Mouse (Mus musculus) layer of hippocampus, postnatal 10 days (tissue): ENCODE measurements at regions not wholly inside any gene's neighbourhood (a gene's known extent, or its start where the extent isn't known, plus 50 kb on each side); places are given as distances from the start of the nearest gene placed in this dataset.
A peak's percentile ranks its signal among the peaks of the same experiment; 100 is the strongest.

ENCODE experiments used
- DNase-seq, 2 experiments: peaks; one replicate each; pipeline ENCODE4 v3.0.0; 2021; ENCODE audit warnings: low spot score in 2 of 2

DNA sequence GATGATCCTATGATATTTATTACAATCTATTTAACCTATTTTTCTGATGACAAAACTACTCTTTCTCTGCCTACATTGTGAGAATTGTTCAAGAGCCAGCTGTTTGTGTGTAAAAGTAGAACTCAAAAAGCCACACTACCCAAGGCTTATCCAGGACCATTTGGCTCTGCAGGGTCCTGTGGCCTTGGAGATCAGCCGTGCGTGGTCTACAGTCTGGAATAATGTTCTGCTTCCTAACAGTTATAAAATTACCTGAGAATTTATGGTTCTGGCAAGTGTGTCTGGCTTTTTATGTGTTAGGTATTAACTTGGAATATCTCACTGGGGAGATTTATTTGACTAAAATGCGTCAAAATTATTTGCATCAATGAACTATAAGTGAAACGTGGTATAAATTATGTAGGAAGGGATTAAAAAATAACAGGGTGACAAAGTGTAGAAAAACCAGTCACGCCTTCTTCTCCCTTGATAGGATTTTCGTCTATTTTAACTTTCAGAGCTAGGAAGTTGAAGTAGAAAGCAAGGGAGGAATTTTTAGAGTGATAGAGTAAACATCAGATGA is 1789.0 kb upstream of the Gm7489 start:
- DNase-seq = no peak

GRCm38 (mm10) chr15:52108761-52109160 is 1775.9 kb upstream of the Gm7489 start:
- DNase-seq = no peak

GRCm38 (mm10) chr15:52114368-52115036 is 1770.2 kb upstream of the Gm7489 start:
- DNase-seq = no peak

GRCm38 (mm10) chr15:52136693-52137092 is 1748.0 kb upstream of the Gm7489 start:
- DNase-seq = no peak

DNA sequence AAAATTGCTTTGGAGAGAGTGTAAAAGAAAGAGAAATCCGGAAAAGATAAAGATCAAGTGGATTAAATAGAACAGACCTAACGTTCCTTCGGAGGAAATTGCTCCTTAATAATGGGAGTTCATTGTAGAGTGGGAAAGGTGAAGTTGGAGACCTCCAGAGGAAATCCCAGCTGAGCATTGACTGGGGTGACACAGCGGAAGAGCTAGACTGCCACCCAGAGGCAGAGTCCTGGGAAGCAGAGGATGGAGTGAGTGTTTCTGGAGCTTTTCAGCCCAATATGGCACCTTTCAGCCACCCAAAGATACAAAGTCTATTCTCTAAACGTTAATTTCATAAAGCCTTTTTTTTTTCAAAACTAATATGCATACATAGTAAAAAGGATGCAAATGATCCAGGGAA is 1731.3 kb upstream of the Gm7489 start:
- DNase-seq = peak in 1 of 2 experiments; percentile 30

GRCm38 (mm10) chr15:52155784-52156183 is 1728.9 kb upstream of the Gm7489 start:
- DNase-seq = no peak

GRCm38 (mm10) chr15:52156779-52157178 is 1727.9 kb upstream of the Gm7489 start:
- DNase-seq = peak in 1 of 2 experiments; percentile 29

DNA sequence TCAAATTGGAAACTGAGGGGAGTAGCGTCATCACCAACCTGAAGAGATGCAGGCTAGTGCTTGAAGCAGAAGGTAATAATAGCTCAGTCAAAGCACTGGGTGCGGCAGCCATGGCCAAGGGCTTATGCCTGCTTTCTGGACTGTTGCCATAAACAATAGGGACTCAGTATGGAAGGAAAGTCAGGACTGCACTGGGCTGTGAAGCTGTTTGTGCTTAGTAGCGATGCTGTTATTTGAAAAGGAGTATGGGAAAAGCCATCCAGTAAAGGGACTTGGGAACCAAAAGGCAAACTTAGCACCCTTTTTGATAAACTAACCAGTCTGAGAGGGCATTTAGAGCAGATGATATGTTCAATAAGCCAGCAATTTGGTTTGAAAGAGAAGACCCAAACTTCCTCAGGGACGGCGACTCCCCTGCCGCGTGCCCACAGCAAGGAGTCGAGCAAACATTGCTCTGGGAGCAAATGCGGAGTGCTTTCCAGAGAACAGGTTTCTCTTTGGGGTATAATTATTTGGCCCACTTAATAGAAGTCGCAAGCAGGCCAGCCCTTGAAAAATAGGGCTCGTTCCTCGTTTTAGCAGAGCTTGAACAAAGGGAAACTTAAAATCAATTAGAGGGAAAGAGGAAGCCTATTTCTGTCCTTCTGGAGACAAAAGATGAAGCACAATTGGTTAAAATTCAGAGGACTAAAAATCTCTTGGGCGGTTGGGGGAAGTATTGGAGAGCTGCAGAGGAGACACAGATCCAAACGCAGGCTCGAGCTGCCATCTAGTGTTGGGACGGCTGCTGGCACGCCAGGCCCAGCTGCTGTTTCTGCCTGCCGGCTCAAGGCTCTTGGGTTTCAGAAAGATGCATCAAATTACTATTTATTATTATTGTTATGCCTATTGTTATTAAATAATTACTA is 1724.3 kb upstream of the Gm7489 start:
- DNase-seq = peak; percentile 86 to 91

GRCm38 (mm10) chr15:52161089-52161442 is 1723.6 kb upstream of the Gm7489 start:
- DNase-seq = no peak

- DNase-seq = peak; percentile 14 to 30
Observed at GRCm38 (mm10) chr15:52161568-52162316, 1723.0 kb upstream of the Gm7489 start.

- no peak for DNase-seq
Observed at GRCm38 (mm10) chr15:52166144-52166543, 1718.6 kb upstream of the Gm7489 start.

- DNase-seq = no peak
Observed at GRCm38 (mm10) chr15:52166595-52167443, 1717.9 kb upstream of the Gm7489 start.

GRCm38 (mm10) chr15:52167811-52168210 is 1716.9 kb upstream of the Gm7489 start:
- DNase-seq = no peak

DNA sequence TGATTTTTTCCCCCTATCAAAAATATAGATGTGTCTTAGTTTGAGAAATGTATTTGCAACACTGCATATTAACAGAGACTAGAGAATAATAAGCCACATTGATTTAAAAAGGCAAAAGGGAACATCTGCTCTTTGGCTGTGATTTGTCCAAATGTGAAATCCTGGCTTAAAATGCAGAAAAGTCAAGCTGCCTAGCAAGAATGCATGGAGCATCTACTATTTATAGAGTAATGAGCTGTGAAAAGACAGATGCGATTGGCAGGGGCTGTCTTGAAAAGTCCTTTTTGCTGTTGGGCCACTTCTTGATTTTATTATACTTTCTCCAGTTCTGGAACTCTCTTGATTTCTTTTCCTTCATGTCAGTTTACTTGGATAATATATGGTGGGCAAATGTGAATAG is 1707.8 kb upstream of the Gm7489 start:
- no peak for DNase-seq

DNA sequence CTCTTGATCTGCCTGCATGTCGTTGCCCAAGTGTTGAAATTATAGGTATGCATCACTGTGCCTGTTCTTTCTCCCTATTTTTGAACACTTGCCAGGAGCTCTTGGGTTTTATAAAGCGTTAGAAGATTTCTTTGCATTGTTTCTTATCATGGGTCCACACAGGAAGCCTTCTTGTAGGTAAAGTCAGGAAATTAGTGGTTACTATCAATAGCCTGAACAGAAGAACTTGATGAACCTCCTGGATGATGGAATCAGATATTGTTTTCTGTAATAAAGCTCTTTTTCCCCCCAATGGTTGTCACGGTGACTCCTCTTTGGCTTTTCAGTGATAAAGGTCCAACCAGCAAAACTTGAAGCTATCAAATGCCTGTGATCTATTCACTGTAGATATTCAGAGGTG is 1706.0 kb upstream of the Gm7489 start:
- DNase-seq = no peak

DNA sequence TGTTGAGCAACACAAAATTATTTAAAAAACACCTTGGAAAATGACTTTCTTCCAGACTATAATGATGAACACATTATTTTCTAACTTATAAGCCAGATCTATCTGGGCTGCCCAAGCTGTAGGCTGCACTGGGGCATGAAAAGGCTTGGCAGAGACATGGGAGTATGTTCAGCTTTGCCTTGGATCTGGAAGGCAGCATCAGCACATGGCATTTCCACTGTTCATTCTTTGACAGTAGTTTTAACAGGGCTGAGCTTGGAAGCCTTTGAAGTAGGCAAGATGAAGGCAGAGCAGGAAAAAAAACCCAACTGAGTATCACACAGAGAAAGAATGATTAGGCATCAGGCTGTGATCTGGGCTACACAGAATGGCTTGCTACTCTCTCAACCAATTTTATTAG is 1705.3 kb upstream of the Gm7489 start:
- DNase-seq = no peak

- DNase-seq = no peak
Observed at GRCm38 (mm10) chr15:52191176-52191575, 1693.5 kb upstream of the Gm7489 start.

GRCm38 (mm10) chr15:52207271-52207670 is 1677.4 kb upstream of the Gm7489 start:
- no peak for DNase-seq

GRCm38 (mm10) chr15:52232442-52232841 is 1652.3 kb upstream of the Gm7489 start:
- DNase-seq = no peak

DNA sequence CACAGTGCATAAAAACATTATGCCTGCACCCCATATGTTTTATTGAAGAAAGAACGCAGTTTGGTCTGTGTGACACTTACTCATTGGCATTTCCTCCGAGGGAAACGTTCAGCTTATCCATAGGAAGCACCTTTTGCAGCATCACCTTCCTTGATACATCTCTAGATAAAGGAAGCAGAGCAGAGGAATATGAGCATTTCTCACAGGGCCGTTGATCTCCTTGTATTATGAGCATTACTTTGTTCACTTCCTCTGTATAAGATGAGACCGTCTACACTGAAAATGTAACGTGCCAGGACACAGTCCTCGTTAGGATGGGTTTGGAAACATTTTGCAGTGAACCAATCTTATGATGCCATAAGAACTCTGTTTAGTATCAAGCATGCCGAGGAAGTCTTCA is 1648.5 kb upstream of the Gm7489 start:
- DNase-seq = no peak

GRCm38 (mm10) chr15:52242890-52243289 is 1641.8 kb upstream of the Gm7489 start:
- no peak for DNase-seq
